Mouse (Mus musculus): Measurements from ENCODE around the gene Smim5.

GRCm38 (mm10) chr11:115929818-115930217, 30.1 kb downstream of the Smim5 start:
- TF ChIP-seq CTCF (IDR thresholded peaks at IDR 0.05; ENCODE audit: extremely low read depth, insufficient read depth, low read length) (no peak), POLR2A (IDR thresholded peaks at IDR 0.05; ENCODE audit: extremely low read depth, insufficient read depth, low read length) (no peak)
